Mouse (Mus musculus): ENCODE results near the gene 1700013F07Rik.

DNA sequence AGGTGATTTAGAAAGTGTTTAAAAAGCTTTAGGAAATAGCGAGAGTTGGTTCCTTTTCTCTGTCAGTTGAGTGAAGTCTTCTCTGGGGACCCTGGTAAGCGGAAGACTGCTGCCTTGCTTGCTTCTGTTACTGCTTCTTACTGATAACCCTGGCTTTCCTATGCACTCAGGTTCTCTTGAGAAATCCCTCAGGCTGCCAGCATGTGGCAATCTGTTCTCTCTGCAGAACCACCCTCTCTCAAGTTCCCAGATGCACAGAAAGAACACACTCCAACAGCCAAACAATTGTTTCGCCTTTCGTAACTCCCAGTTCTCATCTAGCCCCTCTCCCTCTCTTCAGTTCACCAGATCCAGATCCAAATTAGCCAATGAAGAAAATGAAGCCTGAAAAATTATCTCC is 23.9 kb downstream of the 1700013F07Rik start:
- TF ChIP-seq CTCF (IDR thresholded peaks at IDR 0.05; ENCODE audit: low read depth, low read length): no peak
- no peak for TF ChIP-seq POLR2A (IDR thresholded peaks at IDR 0.05; ENCODE audit: borderline replicate concordance, low read depth, low read length)
